Mouse (Mus musculus) G1E-ER4 (cell line): ENCODE results near the gene Ccna2. TPM values are rescaled to one million over a fixed set of nuclear protein-coding genes. Genes with fewer than 3 reads are reported as not detected.

Experiments used
- GATA1 ChIP-seq: IDR thresholded peaks from one replicate; pipeline ENCODE4 v1.8.0; 2012; ENCODE audit warnings: low read length, inconsistent platforms
- polyA plus RNA-seq: library from polyadenylated mRNA; stranded (reverse); fragments of >175 nt; gene quantifications from 2 replicates; pipeline ENCODE4 v1.2.3, GENCODE M21; 2012

Ccna2 gene
- 216 and 337 TPM in 2 replicates for polyA plus RNA-seq

DNA sequence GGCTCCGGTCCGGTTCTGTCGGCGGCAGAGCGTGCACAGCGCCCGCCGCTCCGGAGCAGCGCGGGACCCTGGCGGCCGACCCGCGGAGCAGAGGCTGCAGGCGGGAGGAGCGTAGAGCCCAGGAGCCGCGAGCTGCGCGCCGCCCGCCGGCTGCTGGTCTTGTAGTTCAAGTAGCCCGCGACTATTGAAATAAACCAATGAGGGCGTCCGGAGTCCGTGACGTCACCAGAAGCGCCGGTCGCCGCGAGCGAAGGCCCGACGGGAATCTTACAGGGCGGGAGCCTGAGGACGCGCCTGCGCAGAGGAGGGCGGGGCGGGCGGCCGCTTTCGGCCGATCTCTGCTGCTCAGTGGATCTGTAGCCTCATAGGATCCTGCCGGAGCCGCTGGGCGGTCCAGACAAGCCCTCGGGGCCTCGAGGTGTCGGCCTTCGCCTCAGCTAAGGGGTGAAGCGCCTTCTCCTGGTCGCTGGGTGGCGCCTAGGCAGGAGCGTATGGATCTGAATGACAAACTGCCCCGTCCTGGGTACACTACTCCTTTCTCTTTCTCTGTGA, at the start of gene Ccna2:
Ccna2 (minus strand) TSS at position 324 of the 552 bp plus-strand sequence.
- TF ChIP-seq GATA1, result no peak

DNA sequence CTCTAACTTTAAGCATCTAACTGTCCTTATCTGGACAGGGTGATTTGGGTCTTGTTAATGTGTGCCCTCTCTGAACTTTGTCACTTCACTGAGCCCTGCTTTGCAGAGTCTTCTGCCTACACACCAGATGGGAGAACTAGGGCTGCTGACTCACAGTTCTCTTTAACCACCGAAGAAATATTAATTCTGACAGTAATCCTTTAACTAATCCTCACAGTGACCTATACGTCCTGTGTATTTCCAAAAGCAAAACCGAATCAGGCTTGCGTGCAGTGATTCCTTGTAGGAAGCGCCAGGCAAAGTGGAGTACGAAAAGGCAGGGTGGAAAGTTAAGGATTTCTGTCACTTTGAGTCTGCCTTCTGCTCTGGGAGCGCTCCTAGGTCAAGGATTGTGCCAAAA, 46.2 kb upstream of the Ccna2 start:
- no peak for TF ChIP-seq GATA1

DNA sequence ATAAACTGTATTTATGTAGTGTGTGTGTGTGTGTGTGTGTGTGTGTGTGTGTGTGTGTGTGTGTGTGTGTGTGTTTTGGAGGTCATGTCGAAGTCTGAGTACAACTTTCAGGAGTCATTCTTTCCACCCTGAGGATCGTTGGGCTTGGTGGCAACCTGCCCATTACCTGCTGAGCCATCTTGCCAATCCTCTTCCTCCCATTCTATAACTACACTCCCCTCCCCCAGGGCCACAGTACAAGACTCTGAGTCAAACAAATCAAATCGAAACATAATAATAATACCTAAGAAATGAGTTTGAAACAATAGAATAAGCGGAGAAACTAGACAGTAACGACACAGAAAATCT, 41.9 kb upstream of the Ccna2 start:
- TF ChIP-seq GATA1, result no peak

DNA sequence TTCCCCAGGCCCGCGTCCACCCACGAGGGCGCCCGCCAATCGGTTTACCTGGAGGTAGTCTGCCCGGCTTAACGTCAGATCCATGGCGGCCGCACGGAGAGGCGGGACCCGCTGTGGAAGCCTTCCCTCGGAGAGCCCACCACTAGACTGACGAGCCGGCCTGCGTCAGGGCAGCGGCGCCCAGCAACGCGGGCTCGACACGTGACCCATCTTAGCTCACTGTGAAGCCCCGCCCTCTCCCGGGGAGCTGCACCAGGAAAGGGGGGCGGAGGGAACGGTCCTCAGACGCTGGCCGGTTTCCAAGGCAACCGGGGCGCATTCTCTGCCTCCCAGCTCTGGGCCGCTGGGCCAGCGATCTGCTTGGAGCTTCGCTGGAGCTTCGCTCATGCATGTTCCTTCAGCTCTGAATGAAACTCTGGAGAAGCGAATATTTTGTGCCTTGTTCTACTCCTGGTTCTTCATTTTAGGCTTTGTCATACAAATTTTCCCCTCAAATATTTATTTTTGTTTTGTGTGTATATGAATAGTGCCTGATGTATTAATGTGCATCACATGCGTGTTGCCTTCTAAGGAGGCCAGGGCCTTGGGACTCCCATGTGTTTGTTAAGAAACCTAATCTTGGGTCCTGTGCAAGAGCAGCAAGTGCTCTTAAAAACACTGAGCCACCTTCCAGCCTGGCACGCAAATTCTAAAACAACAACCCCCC, 41.4 kb upstream of the Ccna2 start, which contains the start of gene Bbs7:
Bbs7 (minus strand) TSS at position 276 of the 706 bp plus-strand sequence.
- no peak for TF ChIP-seq GATA1

DNA sequence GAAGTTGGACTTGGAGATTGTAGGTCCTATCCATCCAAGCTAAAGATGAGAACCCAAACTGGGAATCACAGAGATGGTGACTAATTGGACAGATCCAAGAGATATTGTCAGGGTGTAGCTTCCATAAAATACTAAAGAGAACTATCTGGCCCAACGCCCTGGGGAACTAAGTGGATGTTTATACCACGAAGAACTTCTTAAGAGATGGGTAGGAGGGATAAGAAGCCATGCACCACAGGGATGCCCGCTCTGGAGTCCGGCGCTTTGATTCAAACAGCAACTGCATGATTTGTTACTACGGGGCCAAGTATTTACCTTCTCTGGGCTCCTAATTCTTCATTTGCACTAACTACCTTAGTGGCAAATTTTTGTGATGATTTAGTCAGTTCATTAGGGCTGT, 40.7 kb upstream of the Ccna2 start:
- no peak for TF ChIP-seq GATA1

DNA sequence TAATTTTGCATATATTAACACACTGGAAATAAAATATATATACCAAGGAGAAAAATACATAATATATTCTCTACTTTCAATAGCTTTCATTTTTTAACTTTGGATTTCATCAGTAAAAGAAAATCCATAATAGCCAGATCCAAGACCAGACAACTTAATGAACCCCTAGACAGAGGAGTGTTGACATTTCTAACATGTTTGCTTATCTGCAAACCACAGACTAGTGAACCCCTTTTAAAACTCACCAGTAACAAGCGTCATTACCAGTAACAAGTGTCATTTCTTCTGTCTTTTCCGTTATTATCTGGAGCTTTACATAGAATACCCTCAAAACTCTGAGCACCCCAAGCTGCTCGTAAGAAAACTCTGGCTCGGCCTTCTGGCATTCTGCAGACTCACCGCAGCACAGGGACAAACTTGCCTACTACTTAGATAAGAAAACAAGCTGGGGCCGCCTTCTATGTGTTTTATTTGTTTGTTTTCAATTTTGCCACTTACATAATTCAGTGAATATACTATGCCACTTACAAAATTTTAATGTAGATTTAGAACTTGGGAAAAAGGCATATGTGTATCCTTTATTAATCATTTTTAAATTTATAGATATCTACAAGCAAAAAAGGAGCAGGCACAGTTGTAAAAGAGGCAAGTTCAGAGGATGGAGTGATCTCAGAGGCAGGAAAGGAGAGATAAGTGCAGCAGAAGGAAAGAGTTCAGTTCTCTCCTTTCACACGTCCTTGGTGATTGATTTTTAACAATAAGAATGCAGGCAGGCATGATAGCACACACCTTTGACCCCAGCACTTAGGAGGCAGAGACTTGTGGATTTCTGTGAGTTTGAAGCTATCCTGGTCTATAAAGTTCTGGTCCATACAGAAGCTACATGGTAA, 34.2 kb upstream of the Ccna2 start:
- TF ChIP-seq GATA1, result no peak

DNA sequence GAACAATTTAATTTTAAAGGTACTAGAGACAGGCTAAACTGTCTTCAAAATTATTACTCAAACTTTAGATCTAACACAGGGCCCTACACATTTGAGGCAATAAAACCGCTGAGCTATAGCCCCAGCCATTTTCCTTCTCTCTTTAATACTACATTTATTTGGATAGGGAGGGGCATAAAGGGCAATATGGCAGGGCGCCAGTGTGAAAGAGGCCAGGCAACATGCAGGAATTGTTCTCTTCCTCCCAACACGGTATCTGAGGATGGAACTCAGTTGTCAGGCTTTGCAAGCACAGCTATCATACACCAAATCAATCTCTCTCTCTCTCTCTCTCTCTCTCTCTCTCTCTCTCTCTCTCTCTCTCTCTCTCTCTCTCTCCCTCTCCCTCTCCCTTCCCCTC, 26.9 kb upstream of the Ccna2 start:
- TF ChIP-seq GATA1, result no peak

DNA sequence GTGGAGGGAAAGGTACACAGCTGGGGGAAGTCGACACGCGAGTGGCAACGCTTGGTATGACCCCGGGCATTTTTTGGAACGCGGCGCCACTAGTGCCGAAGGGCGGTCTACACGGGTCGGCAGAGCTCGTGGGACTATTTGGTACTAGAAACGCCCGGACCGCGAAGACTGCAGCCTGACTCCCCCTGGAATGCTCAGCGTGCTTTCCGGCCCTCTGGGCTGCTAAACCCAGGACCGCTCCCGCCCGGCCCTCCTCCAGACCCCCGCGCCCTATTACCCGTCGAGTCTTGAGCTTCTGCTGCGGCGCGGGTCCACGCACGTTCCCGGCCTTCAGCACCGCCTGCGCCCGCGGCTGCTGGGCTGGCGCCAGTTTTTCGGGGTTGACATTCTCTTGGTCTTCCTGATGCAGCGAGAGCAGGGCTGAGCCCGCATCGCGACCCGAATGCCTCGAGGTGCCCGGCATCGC, 556 bp downstream of the Ccna2 start:
- no peak for TF ChIP-seq GATA1

DNA sequence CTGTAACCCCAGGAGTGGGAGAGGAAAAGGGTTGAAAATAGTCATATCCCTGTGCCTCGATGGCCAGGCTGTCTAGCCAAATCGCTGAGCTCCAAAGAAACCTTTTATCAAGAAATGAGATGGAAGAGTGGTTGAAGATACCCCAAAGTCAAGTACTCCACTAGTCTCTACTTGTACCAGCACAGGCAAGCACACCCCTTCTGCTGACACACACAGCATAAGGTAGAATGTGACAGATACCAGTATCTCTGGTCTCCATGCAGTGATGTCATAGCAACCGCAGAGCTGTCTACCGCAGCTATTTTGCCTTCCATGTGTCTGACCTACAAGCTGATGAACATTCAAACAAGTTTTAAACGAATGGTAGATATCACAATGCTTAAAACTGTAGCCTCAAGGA, 2.1 kb downstream of the Ccna2 start:
- TF ChIP-seq GATA1, result no peak

DNA sequence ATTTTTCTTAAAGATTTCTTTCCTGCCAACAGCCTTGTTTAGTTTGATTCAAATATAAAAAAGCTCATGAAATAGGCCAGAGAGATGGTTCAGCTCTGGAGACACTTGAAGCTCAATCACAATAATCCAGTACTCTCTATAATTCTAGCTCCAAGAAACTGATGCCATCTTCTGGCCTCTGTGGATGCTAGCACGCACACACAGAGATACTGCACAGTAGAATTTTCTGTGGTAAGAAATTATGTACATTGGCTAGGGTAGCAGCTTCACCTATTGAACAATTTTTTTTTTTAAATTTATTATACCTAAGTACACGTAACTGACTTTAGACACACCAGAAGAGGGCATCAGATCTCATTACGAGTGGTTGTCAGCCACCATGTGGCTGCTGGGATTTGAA, 8.3 kb downstream of the Ccna2 start:
- no peak for TF ChIP-seq GATA1

DNA sequence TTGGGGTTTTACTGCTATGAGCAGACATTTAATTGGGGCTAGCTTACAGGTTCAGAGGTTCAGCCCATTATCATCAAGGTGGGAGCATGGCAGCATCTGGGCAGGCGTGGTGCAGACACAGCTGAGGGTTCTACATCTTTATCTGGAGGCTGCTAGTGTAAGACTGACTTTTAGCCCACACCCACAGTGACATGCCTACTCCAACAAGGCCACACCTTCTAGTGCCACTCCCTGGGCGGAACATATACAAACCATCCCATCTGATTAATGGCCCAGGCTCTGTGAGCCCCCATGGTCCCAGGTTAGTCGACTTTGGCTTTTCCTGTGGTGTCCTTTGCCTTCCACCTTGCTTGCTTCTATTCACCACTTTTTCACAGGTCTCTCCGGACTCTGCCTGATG, 12.3 kb downstream of the Ccna2 start:
- TF ChIP-seq GATA1, result no peak

DNA sequence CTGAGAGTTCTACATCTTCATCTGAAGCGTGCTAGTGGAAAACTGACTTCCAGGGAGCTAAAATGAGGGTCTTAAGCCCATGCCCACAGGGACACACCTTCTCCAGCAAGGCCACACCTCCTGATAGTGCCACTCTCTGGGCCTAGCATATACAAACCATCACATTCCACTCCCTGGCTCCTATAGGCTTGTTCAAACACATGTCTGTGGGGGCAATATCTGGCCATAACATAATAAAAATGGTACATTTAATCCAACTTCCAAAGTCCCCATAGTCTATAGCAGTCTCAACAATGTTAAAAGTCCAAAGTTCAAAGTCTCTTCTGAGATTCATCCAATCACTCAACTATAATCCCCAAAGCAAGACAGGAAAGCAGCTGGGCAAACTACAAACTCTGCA, 14.3 kb downstream of the Ccna2 start:
- TF ChIP-seq GATA1, result no peak

DNA sequence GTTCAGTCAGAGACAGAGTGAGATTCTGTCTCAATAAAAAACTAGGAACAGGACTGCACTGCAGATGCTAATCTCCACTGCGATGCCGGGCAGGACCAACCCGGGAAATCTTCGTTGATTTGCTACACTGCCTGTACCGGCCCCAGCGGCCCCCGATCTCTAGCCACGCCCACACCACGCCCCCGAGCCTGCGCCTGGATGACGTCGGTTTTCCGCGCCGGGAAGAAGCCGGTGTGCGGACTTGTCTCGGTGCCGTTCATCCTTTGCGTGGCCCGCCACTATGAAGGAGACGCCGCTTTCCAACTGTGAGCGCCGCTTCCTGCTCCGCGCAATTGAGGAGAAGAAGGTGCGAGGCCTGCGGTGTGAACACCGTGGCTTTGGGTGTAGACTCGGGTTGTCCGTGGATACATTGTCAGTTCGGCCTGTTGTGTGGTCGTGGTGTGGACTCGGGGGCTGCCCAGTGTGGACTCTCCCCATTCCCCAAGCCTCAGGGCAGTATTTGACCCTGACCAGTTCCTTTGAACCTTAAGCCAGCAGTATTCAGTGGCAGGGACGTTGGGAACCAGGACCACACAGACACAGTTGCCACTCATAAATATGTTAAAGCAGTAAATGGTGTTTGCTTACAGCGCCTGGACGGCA, 19.4 kb downstream of the Ccna2 start, which contains the start of gene Exosc9:
Exosc9 (plus strand) TSS at position 201 of the 642 bp plus-strand sequence.
- no peak for TF ChIP-seq GATA1

DNA sequence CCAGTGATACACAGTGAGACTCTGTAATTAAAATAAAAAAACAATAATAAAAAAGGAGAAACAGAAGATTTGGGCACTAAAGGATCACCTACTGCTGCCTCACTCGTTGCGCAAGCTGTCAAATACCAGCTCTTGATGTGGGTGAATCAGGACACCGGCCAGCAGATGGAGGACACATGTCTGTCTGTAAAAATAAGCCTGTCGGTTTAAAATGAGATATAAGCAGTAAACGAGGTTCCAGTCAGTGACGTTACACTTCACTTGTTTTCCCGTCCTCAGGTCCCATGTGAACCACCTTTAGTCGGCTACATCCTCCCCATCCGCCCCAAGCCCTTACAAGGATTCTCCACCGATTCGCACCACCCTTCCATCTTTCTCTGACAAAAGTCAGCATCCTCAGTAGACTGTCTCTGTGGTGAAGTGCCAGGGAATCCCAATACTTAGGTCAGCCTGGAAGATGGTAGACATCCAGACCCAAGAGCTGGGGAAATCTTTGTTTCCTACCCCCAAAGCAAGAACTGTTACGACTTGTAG, 20.0 kb downstream of the Ccna2 start:
- no peak for TF ChIP-seq GATA1

DNA sequence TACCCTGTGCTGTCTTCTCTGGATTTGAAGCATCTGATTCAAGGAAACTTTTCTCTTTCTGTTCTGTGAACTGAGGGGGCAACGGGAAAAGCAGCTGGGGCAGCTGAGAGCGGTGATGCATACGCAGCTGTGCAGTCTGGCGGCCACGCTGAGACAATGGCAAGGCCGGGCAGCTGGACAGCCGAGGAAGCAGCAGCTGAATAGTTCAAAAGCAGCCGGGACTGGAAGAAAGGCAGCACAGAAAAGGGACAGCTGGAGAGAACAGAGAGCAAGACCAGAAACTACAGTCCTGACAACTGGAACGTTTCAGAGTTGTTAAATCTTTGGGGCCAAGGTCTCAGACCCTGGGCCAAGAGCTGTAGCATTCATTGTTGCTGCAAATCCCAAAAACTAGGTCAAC, 20.6 kb downstream of the Ccna2 start:
- no peak for TF ChIP-seq GATA1
